In the genomic region with DNA sequence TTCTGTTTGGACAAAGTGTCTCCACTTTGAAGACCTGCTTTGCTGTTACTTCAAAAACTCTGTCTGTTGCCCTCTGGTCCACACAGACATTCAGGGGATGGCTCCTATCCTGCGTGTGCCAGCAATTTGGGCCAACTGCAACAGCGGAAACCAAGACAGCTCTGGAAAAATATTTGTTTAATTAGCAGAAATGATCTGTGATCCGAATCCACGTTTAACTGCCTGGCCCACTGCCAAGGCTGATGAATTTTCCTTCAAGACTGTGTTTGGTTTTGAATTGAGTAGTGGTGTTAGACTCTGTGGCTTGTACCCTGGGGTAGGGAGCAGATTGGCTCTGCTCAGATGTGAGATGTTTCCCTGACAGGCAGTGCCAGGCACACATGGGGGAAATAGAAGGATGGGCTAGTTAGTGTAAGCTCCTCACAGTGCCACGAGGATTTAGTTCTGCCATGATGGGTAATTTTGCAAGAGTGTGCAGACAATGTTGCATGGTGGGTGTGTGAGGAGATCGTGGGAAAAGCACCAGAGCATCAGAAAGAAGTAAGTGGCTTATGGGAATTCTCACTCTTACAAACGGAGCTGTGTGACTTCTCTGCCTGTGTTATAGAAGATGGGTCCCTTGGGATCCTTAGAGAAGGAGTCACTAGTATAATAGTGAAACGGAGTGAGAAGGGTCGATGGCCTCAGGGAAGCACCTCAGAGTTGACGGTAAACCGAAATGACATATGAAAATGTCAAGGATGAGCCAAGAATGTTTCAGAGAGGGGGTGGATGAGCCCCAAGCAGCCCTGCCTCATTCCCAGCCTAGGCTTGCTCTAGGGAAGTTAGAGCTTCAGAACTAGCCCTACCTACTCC, we compare ENCODE assay signal across 9 mouse cellular contexts. TPM values are rescaled to one million over a fixed set of nuclear protein-coding genes. Genes with fewer than 3 reads are reported as not detected.
DNase-seq lines count a peak whose midpoint lies in the region; ATAC-seq lines count a peak whose summit lies in the region.
"Had no signal": no experiment of that assay in that cellular context is flagged by ENCODE, and none has a peak within 500 bp of the region (broad histone marks: within the 10 kb centered on the region; RNA-seq: fewer than 3 reads in every experiment).

No protein-coding gene starts in this region.

- WGBS in hindbrain, embryonic 15.5 days = 54% methylated on average over 11 of the region's 11 CpGs
- 81% methylated on average over 11 of the region's 11 CpGs for WGBS in hindbrain, embryonic 12.5 days

- no peak overlapping the region for H3K9ac ChIP-seq in hindbrain, embryonic 15.5 days
- H3K9ac ChIP-seq in hindbrain, embryonic 12.5 days = no peak overlapping the region
- H3K9ac ChIP-seq: midbrain, embryonic 12.5 days had no signal

- no peak overlapping the region for H3K4me2 ChIP-seq in hindbrain, embryonic 15.5 days
- H3K4me2 ChIP-seq in hindbrain, embryonic 12.5 days (replicated peaks) = no peak overlapping the region
- H3K4me2 ChIP-seq: midbrain, embryonic 12.5 days had no signal

- H3K27ac ChIP-seq in hindbrain, embryonic 15.5 days (replicated peaks) = no peak overlapping the region
- H3K27ac ChIP-seq in hindbrain, embryonic 12.5 days = no peak overlapping the region
- H3K27ac ChIP-seq: midbrain, embryonic 12.5 days had no signal

- H3K9me3 ChIP-seq in hindbrain, embryonic 15.5 days = no peaks in the 10 kb centered on the region
- no peaks in the 10 kb centered on the region for H3K9me3 ChIP-seq in hindbrain, embryonic 12.5 days (replicated peaks)
- H3K9me3 ChIP-seq: midbrain, embryonic 12.5 days had no signal

- no peak overlapping the region for H3K4me3 ChIP-seq in hindbrain, embryonic 15.5 days
- no peak overlapping the region for H3K4me3 ChIP-seq in hindbrain, embryonic 12.5 days
- H3K4me3 ChIP-seq: midbrain, embryonic 12.5 days had no signal

- no peaks in the 10 kb centered on the region for H3K36me3 ChIP-seq in hindbrain, embryonic 15.5 days
- no peaks in the 10 kb centered on the region for H3K36me3 ChIP-seq in hindbrain, embryonic 12.5 days
- H3K36me3 ChIP-seq: midbrain, embryonic 12.5 days had no signal

- H3K4me1 ChIP-seq in hindbrain, embryonic 15.5 days (replicated peaks) = 0 out of 2 replicates have a peak, but pooled peaks cover 9% of the 10 kb centered on the region
- peaks cover 3% of the 10 kb centered on the region; the same call in 1 of the 2 replicates for H3K4me1 ChIP-seq in hindbrain, embryonic 12.5 days
- H3K4me1 ChIP-seq: midbrain, embryonic 12.5 days had no signal

- peak; percentile 27 to 35 for DNase-seq in adrenal gland, postnatal 36 days
- peak; percentile 29 for DNase-seq in gastrocnemius, postnatal 14 days
- peak; percentile 32 to 49 for DNase-seq in layer of hippocampus, postnatal 14 days (ENCODE audit: low spot score in 2 of 2)
- DNase-seq in retina, postnatal 1 day = peak; percentile 74
- DNase-seq in thymus, postnatal 25 days = no peak
- DNase-seq in MN1 (ENCODE audit: low spot score) = no peak

- H3K27me3 ChIP-seq in hindbrain, embryonic 15.5 days = no peaks in the 10 kb centered on the region
- no peaks in the 10 kb centered on the region for H3K27me3 ChIP-seq in hindbrain, embryonic 12.5 days
- H3K27me3 ChIP-seq: midbrain, embryonic 12.5 days had no signal

- intact Hi-C loops in gastrocnemius, postnatal 14 days (cut with DNase I; ENCODE audit: low total_unique reads) = no loop called here

- peak; percentile 83 for ATAC-seq in hindbrain, embryonic 15.5 days (ENCODE audit: low FRiP score, low read depth)
- ATAC-seq in hindbrain, embryonic 12.5 days (ENCODE audit: low FRiP score) = no peak

RNA-seq across cellular contexts. Expression of a gene that starts 33.7 kb away (rescaled TPM):
- 0.21 TPM in 1 of 2 replicates, not detected in the other for polyA plus RNA-seq in hindbrain, embryonic 15.5 days (2015; fragmentation: Nextera tagmentation; extraction: Ambion mirVana)
- polyA plus RNA-seq in hindbrain, embryonic 12.5 days (2016; fragmentation: Nextera tagmentation; extraction: Ambion mirVana) = 0.16 TPM in 1 of 2 replicates, not detected in the other
- total RNA-seq in adrenal gland, postnatal 36 days (2021) = under 1 TPM; 0.33 to 0.36 TPM
- total RNA-seq in gastrocnemius, postnatal 14 days (2021) = not detected
- total RNA-seq in layer of hippocampus, postnatal 14 days (2021) = not detected
- polyA plus RNA-seq: midbrain, embryonic 12.5 days had no signal

Comparison
In these comparisons a context has a peak if more than half of its experiments do, and no peak if none do; other contexts are left out.
1. DNase-seq: peak in adrenal gland, postnatal 36 days (2 of 2), gastrocnemius, postnatal 14 days (single experiment), layer of hippocampus, postnatal 14 days (2 of 2) and retina, postnatal 1 day (single experiment); none in thymus, postnatal 25 days (single experiment) and MN1 (single experiment).